Mouse (Mus musculus): ENCODE results near the gene Sh2d6. TPM values are rescaled to one million over a fixed set of nuclear protein-coding genes. Genes with fewer than 3 reads are reported as not detected.
A peak's percentile ranks its signal among the peaks of the same experiment; 100 is the strongest.

Sh2d6 gene
- total and polyA plus RNA-seq, 3 experiments: 0.21 TPM; not detected in 2

GRCm38 (mm10) chr6:72520904-72521303 is 603 bp downstream of the Sh2d6 start:
- no peak for DNase-seq
- Histone ChIP-seq H3K4me3 (no peak overlapping the region), H3K27me3 (ENCODE audit: control insufficient read depth, insufficient read depth, low read length) (no peaks in the 10 kb centered on the region), H3K27ac (no peak overlapping the region), H3K4me1 (ENCODE audit: control insufficient read depth, insufficient read depth, low read length) (peaks cover 5% of the 10 kb centered on the region), H3K36me3 (ENCODE audit: control insufficient read depth, insufficient read depth, low read length) (no peaks in the 10 kb centered on the region; the same call in 1 of the 2 replicates), H3K79me2 (replicated peaks; ENCODE audit: control insufficient read depth, insufficient read depth, low read length) (no peaks in the 10 kb centered on the region), H3K9ac (ENCODE audit: low read depth, low read length) (no peak overlapping the region)
- intact Hi-C loops (cut with DNase I): no loop called here
- WGBS: 98% methylated on average over 5 of the region's 5 CpGs
- no peak for TF ChIP-seq CTCF (IDR thresholded peaks at IDR 0.05)
- TF ChIP-seq POLR2A (IDR thresholded peaks at IDR 0.05; ENCODE audit: insufficient read depth, low read depth, low read length): no peak
- no peak for TF ChIP-seq EP300 (IDR thresholded peaks at IDR 0.05; ENCODE audit: insufficient read depth, low read depth, low read length)

GRCm38 (mm10) chr6:72519892-72520663 is 1.4 kb downstream of the Sh2d6 start:
- Histone ChIP-seq H3K27me3 (ENCODE audit: control insufficient read depth, insufficient read depth, low read length) (no peaks in the 10 kb centered on the region), H3K9ac (ENCODE audit: low read depth, low read length) (peak overlapping the region; percentile 46; the same call in 1 of the 2 replicates), H3K36me3 (ENCODE audit: control insufficient read depth, insufficient read depth, low read length) (no peaks in the 10 kb centered on the region; the same call in 1 of the 2 replicates), H3K4me1 (ENCODE audit: control insufficient read depth, insufficient read depth, low read length) (peaks cover 5% of the 10 kb centered on the region), H3K4me3 (no peak overlapping the region), H3K79me2 (replicated peaks; ENCODE audit: control insufficient read depth, insufficient read depth, low read length) (no peaks in the 10 kb centered on the region), H3K27ac (peak overlapping the region; percentile 61)
- TF ChIP-seq EP300 (IDR thresholded peaks at IDR 0.05; ENCODE audit: insufficient read depth, low read depth, low read length): peak; percentile 75; the same call in 1 of the 2 replicates
- TF ChIP-seq POLR2A (IDR thresholded peaks at IDR 0.05; ENCODE audit: insufficient read depth, low read depth, low read length): 0 out of 2 replicates have a peak, but pooled peaks have one; percentile 22
- no peak for TF ChIP-seq CTCF (IDR thresholded peaks at IDR 0.05)
- WGBS: 19% methylated on average over 10 of the region's 10 CpGs
- DNase-seq: peak; percentile 60 to 73
- intact Hi-C loops (cut with DNase I): no loop called here

- intact Hi-C loops (cut with DNase I): no loop called here
- TF ChIP-seq POLR2A (IDR thresholded peaks at IDR 0.05; ENCODE audit: insufficient read depth, low read depth, low read length) (no peak), EP300 (IDR thresholded peaks at IDR 0.05; ENCODE audit: insufficient read depth, low read depth, low read length) (no peak), CTCF (IDR thresholded peaks at IDR 0.05) (no peak)
- Histone ChIP-seq H3K4me1 (ENCODE audit: control insufficient read depth, insufficient read depth, low read length) (peaks cover 5% of the 10 kb centered on the region), H3K79me2 (replicated peaks; ENCODE audit: control insufficient read depth, insufficient read depth, low read length) (no peaks in the 10 kb centered on the region), H3K36me3 (ENCODE audit: control insufficient read depth, insufficient read depth, low read length) (no peaks in the 10 kb centered on the region; the same call in 1 of the 2 replicates), H3K27me3 (ENCODE audit: control insufficient read depth, insufficient read depth, low read length) (no peaks in the 10 kb centered on the region), H3K27ac (no peak overlapping the region; the same call in 1 of the 2 replicates), H3K9ac (ENCODE audit: low read depth, low read length) (no peak overlapping the region), H3K4me3 (no peak overlapping the region)
- WGBS: 60% methylated on average over 8 of the region's 8 CpGs
- no peak for DNase-seq
Measured at GRCm38 (mm10) chr6:72519303-72519702, 2.2 kb downstream of the Sh2d6 start.

- WGBS: 63% methylated on average over 1 of the region's 1 CpGs
- intact Hi-C loops (cut with DNase I): no loop called here
Measured at GRCm38 (mm10) chr6:72518842-72519241, 2.7 kb downstream of the Sh2d6 start.

GRCm38 (mm10) chr6:72515644-72516043 is 5.9 kb downstream of the Sh2d6 start:
- Histone ChIP-seq H3K27ac (no peak overlapping the region), H3K9ac (ENCODE audit: low read depth, low read length) (no peak overlapping the region), H3K27me3 (ENCODE audit: control insufficient read depth, insufficient read depth, low read length) (no peaks in the 10 kb centered on the region), H3K79me2 (replicated peaks; ENCODE audit: control insufficient read depth, insufficient read depth, low read length) (no peaks in the 10 kb centered on the region), H3K36me3 (ENCODE audit: control insufficient read depth, insufficient read depth, low read length) (peaks cover 2% of the 10 kb centered on the region; the same call in 1 of the 2 replicates), H3K4me3 (no peak overlapping the region), H3K4me1 (ENCODE audit: control insufficient read depth, insufficient read depth, low read length) (peaks cover 22% of the 10 kb centered on the region)
- WGBS: 96% methylated on average over 6 of the region's 6 CpGs
- intact Hi-C loops (cut with DNase I): no loop called here
- TF ChIP-seq EP300 (IDR thresholded peaks at IDR 0.05; ENCODE audit: insufficient read depth, low read depth, low read length) (no peak), CTCF (IDR thresholded peaks at IDR 0.05) (no peak)
- no peak for DNase-seq

More at GRCm38 (mm10) chr6:72518842-72519241, 2.7 kb downstream of the Sh2d6 start:
- no peaks in the 10 kb centered on the region for H3K79me2 ChIP-seq (replicated peaks; ENCODE audit: control insufficient read depth, insufficient read depth, low read length)
- no peak overlapping the region for H3K4me3 ChIP-seq
- H3K36me3 ChIP-seq (ENCODE audit: control insufficient read depth, insufficient read depth, low read length): no peaks in the 10 kb centered on the region; the same call in 1 of the 2 replicates
- TF ChIP-seq POLR2A (IDR thresholded peaks at IDR 0.05; ENCODE audit: insufficient read depth, low read depth, low read length) (no peak), CTCF (IDR thresholded peaks at IDR 0.05) (no peak), EP300 (IDR thresholded peaks at IDR 0.05; ENCODE audit: insufficient read depth, low read depth, low read length) (no peak)
- H3K9ac ChIP-seq (ENCODE audit: low read depth, low read length): no peak overlapping the region
- H3K4me1 ChIP-seq (ENCODE audit: control insufficient read depth, insufficient read depth, low read length): peaks cover 5% of the 10 kb centered on the region
- no peaks in the 10 kb centered on the region for H3K27me3 ChIP-seq (ENCODE audit: control insufficient read depth, insufficient read depth, low read length)
- DNase-seq: no peak
- no peak overlapping the region for H3K27ac ChIP-seq

- Histone ChIP-seq H3K27ac (peak overlapping the region; percentile 90), H3K9ac (ENCODE audit: low read depth, low read length) (peak overlapping the region; percentile 68), H3K4me1 (ENCODE audit: control insufficient read depth, insufficient read depth, low read length) (peaks cover 23% of the 10 kb centered on the region), H3K79me2 (replicated peaks; ENCODE audit: control insufficient read depth, insufficient read depth, low read length) (no peaks in the 10 kb centered on the region), H3K36me3 (ENCODE audit: control insufficient read depth, insufficient read depth, low read length) (0 out of 2 replicates have a peak, but pooled peaks cover 2% of the 10 kb centered on the region), H3K27me3 (ENCODE audit: control insufficient read depth, insufficient read depth, low read length) (no peaks in the 10 kb centered on the region), H3K4me3 (peak overlapping the region; percentile 54)
- TF ChIP-seq CTCF (IDR thresholded peaks at IDR 0.05): no peak
- no peak for TF ChIP-seq EP300 (IDR thresholded peaks at IDR 0.05; ENCODE audit: insufficient read depth, low read depth, low read length)
- TF ChIP-seq POLR2A (IDR thresholded peaks at IDR 0.05; ENCODE audit: insufficient read depth, low read depth, low read length): no peak
- 34% methylated on average over 7 of the region's 7 CpGs for WGBS
- DNase-seq: no peak
- intact Hi-C loops (cut with DNase I): loop anchor here (2.0 kb wide), 2 partner anchors 20 to 40 kb away; no protein-coding TSS in a partner anchor
Measured at GRCm38 (mm10) chr6:72513071-72513440, 8.5 kb downstream of the Sh2d6 start.
